Mouse (Mus musculus) granulocyte monocyte progenitor cell, adult 5-6 weeks (primary cell): ENCODE data around the gene Khdrbs2. TPM values are rescaled to one million over a fixed set of nuclear protein-coding genes. Genes with fewer than 3 reads are reported as not detected.
A peak's percentile ranks its signal among the peaks of the same experiment; 100 is the strongest.

Source experiments
- ATAC-seq: replicated peaks from 2 replicates; pipeline ENCODE4 v1.8.0; 2016; ENCODE audit warnings: mild to moderate bottlenecking, moderate TSS enrichment, inconsistent platforms; ENCODE audit not compliant: poor library complexity, severe bottlenecking
- total RNA-seq, 2 experiments: library from RNA; stranded (forward) in 1 of 2; stranded (reverse) in 1 of 2; fragments of 200-712, 200-1000 nt in 1 of 2; fragments of >200 nt in 1 of 2; fragmentation: Nextera tagmentation in 1 of 2; gene quantifications; 2 replicates each; pipeline ENCODE4 v1.2.3; 2014 to 2017

Khdrbs2 gene
- total RNA-seq (2014; fragmentation: Nextera tagmentation) (not detected in 2 replicates), total RNA-seq (2017) (not detected in 2 replicates)

- peak; percentile 98 for ATAC-seq
These were observed at the start of gene Khdrbs2 for GRCm38 (mm10) chr1:32172506-32173239. TSS of gene Khdrbs2 (plus strand) at chr1:32172714.

- ATAC-seq: no peak
These were observed 2.1 kb downstream of the Khdrbs2 start for GRCm38 (mm10) chr1:32174566-32174965.

- no peak for ATAC-seq
These were observed 27.2 kb downstream of the Khdrbs2 start for GRCm38 (mm10) chr1:32199664-32200260.

GRCm38 (mm10) chr1:32248443-32248842 is 75.9 kb downstream of the Khdrbs2 start:
- ATAC-seq: peak; percentile 58

GRCm38 (mm10) chr1:32249602-32250001 is 77.1 kb downstream of the Khdrbs2 start:
- ATAC-seq: peak; percentile 52

GRCm38 (mm10) chr1:32250337-32250736 is 77.8 kb downstream of the Khdrbs2 start:
- ATAC-seq: peak; percentile 63

- no peak for ATAC-seq
These were observed 86.4 kb downstream of the Khdrbs2 start for GRCm38 (mm10) chr1:32258942-32259341.

- no peak for ATAC-seq
These were observed 98.0 kb downstream of the Khdrbs2 start for GRCm38 (mm10) chr1:32270519-32270918.

- no peak for ATAC-seq
These were observed 122.2 kb downstream of the Khdrbs2 start for GRCm38 (mm10) chr1:32294702-32295101.

- no peak for ATAC-seq
These were observed 128.9 kb downstream of the Khdrbs2 start for GRCm38 (mm10) chr1:32301391-32301790.

- no peak for ATAC-seq
These were observed 136.6 kb downstream of the Khdrbs2 start for GRCm38 (mm10) chr1:32309074-32309473.

GRCm38 (mm10) chr1:32309637-32310036 is 137.1 kb downstream of the Khdrbs2 start:
- no peak for ATAC-seq

- no peak for ATAC-seq
These were observed 166.6 kb downstream of the Khdrbs2 start for GRCm38 (mm10) chr1:32339108-32339507.

GRCm38 (mm10) chr1:32347538-32347937 is 175.0 kb downstream of the Khdrbs2 start:
- ATAC-seq: no peak

GRCm38 (mm10) chr1:32352076-32352475 is 179.6 kb downstream of the Khdrbs2 start:
- ATAC-seq: no peak

- ATAC-seq: no peak
These were observed 191.0 kb downstream of the Khdrbs2 start for GRCm38 (mm10) chr1:32363539-32363938.

GRCm38 (mm10) chr1:32397553-32397952 is 225.0 kb downstream of the Khdrbs2 start:
- no peak for ATAC-seq

GRCm38 (mm10) chr1:32407651-32408050 is 235.1 kb downstream of the Khdrbs2 start:
- ATAC-seq: no peak

GRCm38 (mm10) chr1:32428410-32428809 is 255.9 kb downstream of the Khdrbs2 start:
- no peak for ATAC-seq

GRCm38 (mm10) chr1:32429493-32429892 is 257.0 kb downstream of the Khdrbs2 start:
- no peak for ATAC-seq

GRCm38 (mm10) chr1:32430516-32430915 is 258.0 kb downstream of the Khdrbs2 start:
- ATAC-seq: no peak

- ATAC-seq: no peak
These were observed 260.6 kb downstream of the Khdrbs2 start for GRCm38 (mm10) chr1:32433118-32433517.
